Mouse (Mus musculus): ENCODE results near the gene Lbx1.

Gene Lbx1

GRCm38 (mm10) chr19:45233496-45234127, 2.0 kb downstream of the Lbx1 start:
- DNase-seq (ENCODE audit: low spot score in 2 of 2): no peak

- no peak for DNase-seq (ENCODE audit: low spot score in 2 of 2)
These were observed 2.9 kb downstream of the Lbx1 start for GRCm38 (mm10) chr19:45232443-45233410.

GRCm38 (mm10) chr19:45232036-45232410, 3.6 kb downstream of the Lbx1 start:
- no peak for DNase-seq (ENCODE audit: low spot score in 2 of 2)

GRCm38 (mm10) chr19:45231383-45232035, 4.1 kb downstream of the Lbx1 start:
- no peak for DNase-seq (ENCODE audit: low spot score in 2 of 2)

- no peak for DNase-seq (ENCODE audit: low spot score in 2 of 2)
These were observed 4.7 kb downstream of the Lbx1 start for GRCm38 (mm10) chr19:45230848-45231382.

- DNase-seq (ENCODE audit: low spot score in 2 of 2): no peak
These were observed 5.4 kb downstream of the Lbx1 start for GRCm38 (mm10) chr19:45230201-45230611.

GRCm38 (mm10) chr19:45229378-45230135, 6.1 kb downstream of the Lbx1 start:
- DNase-seq (ENCODE audit: low spot score in 2 of 2): no peak

GRCm38 (mm10) chr19:45228781-45229180, 6.8 kb downstream of the Lbx1 start:
- DNase-seq (ENCODE audit: low spot score in 2 of 2): no peak

GRCm38 (mm10) chr19:45228097-45228496, 7.5 kb downstream of the Lbx1 start:
- no peak for DNase-seq (ENCODE audit: low spot score in 2 of 2)

GRCm38 (mm10) chr19:45227671-45228070, 7.9 kb downstream of the Lbx1 start:
- no peak for DNase-seq (ENCODE audit: low spot score in 2 of 2)

- no peak for DNase-seq (ENCODE audit: low spot score in 2 of 2)
These were observed 8.6 kb downstream of the Lbx1 start for GRCm38 (mm10) chr19:45227049-45227448.

- DNase-seq (ENCODE audit: low spot score in 2 of 2): no peak
These were observed 9.4 kb downstream of the Lbx1 start for GRCm38 (mm10) chr19:45226246-45226645.

GRCm38 (mm10) chr19:45225130-45225529, 10.5 kb downstream of the Lbx1 start:
- no peak for DNase-seq (ENCODE audit: low spot score in 2 of 2)

GRCm38 (mm10) chr19:45224286-45224559, 11.4 kb downstream of the Lbx1 start:
- no peak for DNase-seq (ENCODE audit: low spot score in 2 of 2)

- no peak for DNase-seq (ENCODE audit: low spot score in 2 of 2)
These were observed 12.0 kb downstream of the Lbx1 start for GRCm38 (mm10) chr19:45223413-45224285.

- DNase-seq (ENCODE audit: low spot score in 2 of 2): no peak
These were observed 13.3 kb downstream of the Lbx1 start for GRCm38 (mm10) chr19:45222141-45222782.

- no peak for DNase-seq (ENCODE audit: low spot score in 2 of 2)
These were observed 14.2 kb downstream of the Lbx1 start for GRCm38 (mm10) chr19:45221458-45221783.

- DNase-seq (ENCODE audit: low spot score in 2 of 2): peak in 1 of 2 experiments; percentile 80
These were observed 14.8 kb downstream of the Lbx1 start for GRCm38 (mm10) chr19:45220593-45221457.

- DNase-seq (ENCODE audit: low spot score in 2 of 2): no peak
These were observed 19.4 kb downstream of the Lbx1 start for GRCm38 (mm10) chr19:45216240-45216639.
